Mouse (Mus musculus) lung, postnatal 14 days (tissue): ENCODE data around the gene Engase.
A peak's percentile ranks its signal among the peaks of the same experiment; 100 is the strongest.

Experiments used
- DNase-seq: peaks from one replicate; pipeline ENCODE4 v3.0.0; 2021

Engase gene

GRCm38 (mm10) chr11:118476396-118477373, at the start of gene Engase:
TSS of gene Engase (plus strand) at chr11:118476829.
- DNase-seq, result peak; percentile 95

- no peak for DNase-seq
These were observed 49.3 kb upstream of the Engase start for GRCm38 (mm10) chr11:118427266-118427779.

GRCm38 (mm10) chr11:118427986-118428385, 48.6 kb upstream of the Engase start, which contains the start of gene C1qtnf1:
TSS of gene C1qtnf1 (plus strand) at chr11:118428203.
- DNase-seq, result no peak

GRCm38 (mm10) chr11:118428460-118428868, 48.2 kb upstream of the Engase start:
- DNase-seq, result no peak

- peak; percentile 31 for DNase-seq
These were observed 47.5 kb upstream of the Engase start for GRCm38 (mm10) chr11:118428944-118429709.

- no peak for DNase-seq
These were observed 46.2 kb upstream of the Engase start for GRCm38 (mm10) chr11:118430291-118430885.

- DNase-seq, result no peak
These were observed 45.3 kb upstream of the Engase start for GRCm38 (mm10) chr11:118431100-118431948.

GRCm38 (mm10) chr11:118433398-118433868, 43.2 kb upstream of the Engase start:
- no peak for DNase-seq

GRCm38 (mm10) chr11:118434093-118434492, 42.5 kb upstream of the Engase start:
- no peak for DNase-seq

- DNase-seq, result no peak
These were observed 40.1 kb upstream of the Engase start for GRCm38 (mm10) chr11:118436471-118436935.

GRCm38 (mm10) chr11:118438665-118439414, 37.8 kb upstream of the Engase start:
- DNase-seq, result peak; percentile 53

GRCm38 (mm10) chr11:118442691-118443090, 33.9 kb upstream of the Engase start:
- DNase-seq, result no peak

GRCm38 (mm10) chr11:118443201-118443970, 33.2 kb upstream of the Engase start:
- peak; percentile 89 for DNase-seq

GRCm38 (mm10) chr11:118445843-118446242, 30.8 kb upstream of the Engase start:
- peak; percentile 75 for DNase-seq

- DNase-seq, result no peak
These were observed 29.3 kb upstream of the Engase start for GRCm38 (mm10) chr11:118447346-118447745.

- no peak for DNase-seq
These were observed 28.2 kb upstream of the Engase start for GRCm38 (mm10) chr11:118448385-118448784.

GRCm38 (mm10) chr11:118451211-118451610, 25.4 kb upstream of the Engase start:
- no peak for DNase-seq

- no peak for DNase-seq
These were observed 23.7 kb upstream of the Engase start for GRCm38 (mm10) chr11:118452955-118453354.

- DNase-seq, result no peak
These were observed 22.6 kb upstream of the Engase start for GRCm38 (mm10) chr11:118453886-118454671.
